8 mouse cellular contexts compared by ENCODE assay signal in the genomic region with DNA sequence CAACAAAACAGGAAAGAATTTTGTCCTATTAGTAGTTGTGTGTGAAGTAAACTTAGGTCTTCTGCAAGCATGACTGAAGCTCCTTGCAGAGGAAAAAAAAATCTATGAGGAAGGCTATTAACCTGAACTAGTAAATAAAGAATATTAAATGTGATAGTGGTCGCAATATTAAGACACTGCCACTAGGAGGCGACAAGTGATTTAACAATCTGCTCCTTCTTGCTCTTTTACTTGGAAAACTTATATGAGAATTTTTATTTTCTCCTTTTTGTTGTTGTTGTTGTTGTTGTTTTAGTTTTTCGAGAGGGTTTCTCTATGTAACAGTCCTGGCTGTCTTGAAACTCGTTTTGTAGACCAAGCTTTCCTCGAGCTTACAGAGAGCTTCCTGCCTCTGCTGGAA. TPM values are rescaled to one million over a fixed set of nuclear protein-coding genes. Genes with fewer than 3 reads are reported as not detected.
A peak's percentile ranks its signal among the peaks of the same experiment; 100 is the strongest.
DNase-seq lines count a peak whose midpoint lies in the region; ATAC-seq lines count a peak whose summit lies in the region.

No protein-coding gene starts in this region.

- H3K9me3 ChIP-seq in erythroblast, embryonic 14.5 days (ENCODE audit: control insufficient read depth, low read length): no peaks in the 10 kb centered on the region
- H3K9me3 ChIP-seq in hindbrain, embryonic 13.5 days: no peaks in the 10 kb centered on the region
- H3K9me3 ChIP-seq in stomach, embryonic 14.5 days (ENCODE audit: control insufficient read depth, low read depth, low read length): no peaks in the 10 kb centered on the region

- WGBS in hindbrain, embryonic 13.5 days: 6% methylated on average over 5 of the region's 5 CpGs
- WGBS in stomach, embryonic 14.5 days: 6% methylated on average over 5 of the region's 5 CpGs

- H3K36me3 ChIP-seq in erythroblast, embryonic 14.5 days (ENCODE audit: control insufficient read depth): peaks cover 6% of the 10 kb centered on the region
- H3K36me3 ChIP-seq in hindbrain, embryonic 13.5 days: peaks cover 9% of the 10 kb centered on the region
- peaks cover 3% of the 10 kb centered on the region; the same call in 1 of the 2 replicates for H3K36me3 ChIP-seq in stomach, embryonic 14.5 days (ENCODE audit: control insufficient read depth, insufficient read depth, low read length)

- ATAC-seq in hindbrain, embryonic 13.5 days (ENCODE audit: low FRiP score): no peak
- peak; percentile 29 for ATAC-seq in megakaryocyte, adult 5-6 weeks (ENCODE audit: poor library complexity, severe bottlenecking)
- no peak for ATAC-seq in stomach, embryonic 14.5 days (ENCODE audit: insufficient number of reproducible peaks, insufficient read depth, low FRiP score, low read depth)

- peak overlapping the region; percentile 73 for H3K4me2 ChIP-seq in hindbrain, embryonic 13.5 days
- no peak overlapping the region; the same call in 1 of the 2 replicates for H3K4me2 ChIP-seq in stomach, embryonic 14.5 days (replicated peaks; ENCODE audit: low read depth, low read length)

- H3K9ac ChIP-seq in hindbrain, embryonic 13.5 days: peak overlapping the region; percentile 55; the same call in 1 of the 2 replicates
- H3K9ac ChIP-seq in stomach, embryonic 14.5 days (replicated peaks; ENCODE audit: low read depth, low read length): no peak overlapping the region

- no peaks in the 10 kb centered on the region for H3K27me3 ChIP-seq in erythroblast, embryonic 14.5 days (ENCODE audit: control insufficient read depth)
- no peaks in the 10 kb centered on the region for H3K27me3 ChIP-seq in hindbrain, embryonic 13.5 days
- H3K27me3 ChIP-seq in stomach, embryonic 14.5 days (ENCODE audit: control insufficient read depth, insufficient read depth, low read length): no peaks in the 10 kb centered on the region

- H3K4me3 ChIP-seq in erythroblast, embryonic 14.5 days (replicated peaks): peak overlapping the region; percentile 80
- H3K4me3 ChIP-seq in hindbrain, embryonic 13.5 days: peak overlapping the region; percentile 73
- peak overlapping the region; percentile 58; the same call in 1 of the 2 replicates for H3K4me3 ChIP-seq in stomach, embryonic 14.5 days (ENCODE audit: low read depth, low read length)

- peak overlapping the region; percentile 94 for H3K27ac ChIP-seq in hindbrain, embryonic 13.5 days
- peak overlapping the region; percentile 94 for H3K27ac ChIP-seq in stomach, embryonic 14.5 days (ENCODE audit: low read length)

- peak; percentile 42 for DNase-seq in adrenal gland, adult 2 months
- DNase-seq in adrenal gland, postnatal 4 days (ENCODE audit: low spot score in 2 of 2): no peak
- DNase-seq in T-cell, adult 2 months (ENCODE audit: low spot score): peak; percentile 41
- DNase-seq in left cerebral cortex, postnatal 10 days (ENCODE audit: extremely low spot score in 1 of 2, low spot score in 2 of 2): peak; percentile 37 to 42

- H3K4me1 ChIP-seq in erythroblast, embryonic 14.5 days (ENCODE audit: control insufficient read depth): peaks cover 45% of the 10 kb centered on the region
- H3K4me1 ChIP-seq in hindbrain, embryonic 13.5 days (replicated peaks): peaks cover 13% of the 10 kb centered on the region
- H3K4me1 ChIP-seq in stomach, embryonic 14.5 days (ENCODE audit: control insufficient read depth, insufficient read depth, low read length): peaks cover 3% of the 10 kb centered on the region; the same call in 1 of the 2 replicates

- intact Hi-C loops in left cerebral cortex, postnatal 10 days (cut with DNase I): loop anchor here (1.0 kb wide), 2 partner anchors 43 to 266 kb away; a partner anchor contains a TSS

RNA-seq across cellular contexts. Expression of a gene that starts 1.1 kb away (rescaled TPM):
- 10 to 100 TPM; 39.4 to 46.8 TPM for total RNA-seq in adrenal gland, adult 2 months (2021)
- 3.6 and 4.0 TPM in 2 replicates for polyA plus RNA-seq in adrenal gland, adult 2 months (2012; rRNA removed)
- 10 to 100 TPM; 42.6 to 46.6 TPM for total RNA-seq in adrenal gland, postnatal 4 days (2021)
- polyA plus RNA-seq in erythroblast, embryonic 14.5 days (2012): 0.79 and 0.89 TPM in 2 replicates
- polyA plus RNA-seq in hindbrain, embryonic 13.5 days (2015; fragmentation: Nextera tagmentation; extraction: Ambion mirVana): 102 and 105 TPM in 2 replicates
- 10 to 100 TPM; 25.1 to 28.8 TPM for total RNA-seq in left cerebral cortex, postnatal 10 days (2021)
- 48.3 and 50.2 TPM in 2 replicates for total RNA-seq in megakaryocyte, adult 5-6 weeks (2015)
- total RNA-seq in megakaryocyte, adult 5-6 weeks (2017): 118 and 147 TPM in 2 replicates
- 95.6 and 101 TPM in 2 replicates for polyA plus RNA-seq in stomach, embryonic 14.5 days (2014; fragmentation: Nextera tagmentation; extraction: Ambion mirVana)

RNA-seq across cellular contexts. Expression of a gene that starts 12.1 kb away (rescaled TPM):
- 10 to 100 TPM; 23.2 to 27.7 TPM for total RNA-seq in adrenal gland, adult 2 months (2021)
- 0.61 and 0.97 TPM in 2 replicates for polyA plus RNA-seq in adrenal gland, adult 2 months (2012; rRNA removed)
- total RNA-seq in adrenal gland, postnatal 4 days (2021): 10 to 100 TPM; 23.3 to 26.4 TPM
- polyA plus RNA-seq in erythroblast, embryonic 14.5 days (2012): 0.15 and 0.19 TPM in 2 replicates
- polyA plus RNA-seq in hindbrain, embryonic 13.5 days (2015; fragmentation: Nextera tagmentation; extraction: Ambion mirVana): 72.6 and 81.7 TPM in 2 replicates
- 10 to 100 TPM; 25.9 to 30.9 TPM for total RNA-seq in left cerebral cortex, postnatal 10 days (2021)
- total RNA-seq in megakaryocyte, adult 5-6 weeks (2015): 56.7 and 57.2 TPM in 2 replicates
- 81.2 and 104 TPM in 2 replicates for total RNA-seq in megakaryocyte, adult 5-6 weeks (2017)
- 54.3 and 57.5 TPM in 2 replicates for polyA plus RNA-seq in stomach, embryonic 14.5 days (2014; fragmentation: Nextera tagmentation; extraction: Ambion mirVana)

RNA-seq across cellular contexts. Expression of a gene that starts 43.0 kb away (rescaled TPM):
- 10 to 100 TPM; 39.5 to 47.5 TPM for total RNA-seq in adrenal gland, adult 2 months (2021)
- 1.8 and 2.0 TPM in 2 replicates for polyA plus RNA-seq in adrenal gland, adult 2 months (2012; rRNA removed)
- 10 to 100 TPM; 42.2 to 43.5 TPM for total RNA-seq in adrenal gland, postnatal 4 days (2021)
- 0.27 and 0.69 TPM in 2 replicates for polyA plus RNA-seq in erythroblast, embryonic 14.5 days (2012)
- 40.4 and 43.3 TPM in 2 replicates for polyA plus RNA-seq in hindbrain, embryonic 13.5 days (2015; fragmentation: Nextera tagmentation; extraction: Ambion mirVana)
- 10 to 100 TPM; 47.5 to 50.0 TPM for total RNA-seq in left cerebral cortex, postnatal 10 days (2021)
- 62.7 and 67.7 TPM in 2 replicates for total RNA-seq in megakaryocyte, adult 5-6 weeks (2015)
- 76.9 and 77.4 TPM in 2 replicates for total RNA-seq in megakaryocyte, adult 5-6 weeks (2017)
- 84.4 and 85.2 TPM in 2 replicates for polyA plus RNA-seq in stomach, embryonic 14.5 days (2014; fragmentation: Nextera tagmentation; extraction: Ambion mirVana)

Comparison
In these comparisons a context has a peak if more than half of its experiments do, and no peak if none do; other contexts are left out.
1. DNase-seq: peak in adrenal gland, adult 2 months (single experiment), T-cell, adult 2 months (single experiment) and left cerebral cortex, postnatal 10 days (2 of 2); none in adrenal gland, postnatal 4 days (0 of 2).
2. Peak in every context shown above with its lines, with median percentiles within 50 percentile points of each other: H3K4me3 ChIP-seq.